ENCODE assay signal across 22 mouse cellular contexts in genomic region chr14:108748730-108749129, GRCm38 (mm10).
A peak's percentile ranks its signal among the peaks of the same experiment; 100 is the strongest.
DNase-seq lines count a peak whose midpoint lies in the region; ATAC-seq and TF ChIP-seq lines count a peak whose summit lies in the region.
"Had no signal": no experiment of that assay in that cellular context is flagged by ENCODE, and none has a peak within 500 bp of the region (broad histone marks: within the 10 kb centered on the region; RNA-seq: fewer than 3 reads in every experiment).

No protein-coding gene starts in this region.

- DNase-seq in heart, embryonic 10.5 days (ENCODE audit: low spot score): no peak
- no peak for DNase-seq in heart, adult 9 months (ENCODE audit: low spot score in 2 of 2)
- DNase-seq in heart, postnatal 0 days (ENCODE audit: low spot score): peak; percentile 8
- DNase-seq: adrenal gland, adult 2 months; adrenal gland, adult 8-10 months; adrenal gland, postnatal 10 days; adrenal gland, postnatal 14 days; adrenal gland, postnatal 25 days; adrenal gland, postnatal 36 days; B cell, adult 2 months; cerebellum, adult 11 months; cerebellum, adult 11-12 months had no signal

- H3K4me2 ChIP-seq in heart, embryonic 14.5 days (ENCODE audit: low read length): no peak overlapping the region
- H3K4me2 ChIP-seq in heart, embryonic 15.5 days: no peak overlapping the region
- no peak overlapping the region for H3K4me2 ChIP-seq in heart, embryonic 11.5 days
- no peak overlapping the region for H3K4me2 ChIP-seq in heart, embryonic 16.5 days (ENCODE audit: low read depth, low read length)
- no peak overlapping the region for H3K4me2 ChIP-seq in heart, postnatal 0 days (ENCODE audit: low read depth, low read length)
- H3K4me2 ChIP-seq in heart, embryonic 12.5 days: no peak overlapping the region

- TF ChIP-seq EP300 in heart, postnatal 0 days (IDR thresholded peaks at IDR 0.05; ENCODE audit: low read depth): no peak

- TF ChIP-seq CTCF in heart, postnatal 0 days (IDR thresholded peaks at IDR 0.05; ENCODE audit: low read depth): no peak

- no peaks in the 10 kb centered on the region for H3K4me1 ChIP-seq in heart, embryonic 14.5 days (ENCODE audit: control insufficient read depth in 2 of 2, insufficient read depth in 2 of 2, low read length in 2 of 2)
- no peaks in the 10 kb centered on the region for H3K4me1 ChIP-seq in heart, embryonic 10.5 days
- H3K4me1 ChIP-seq in heart, embryonic 15.5 days (replicated peaks): 0 out of 2 replicates have a peak, but pooled peaks cover 2% of the 10 kb centered on the region
- no peaks in the 10 kb centered on the region for H3K4me1 ChIP-seq in heart, embryonic 11.5 days (ENCODE audit: control insufficient read depth, insufficient read depth, low read length)
- 0 out of 2 replicates have a peak, but pooled peaks cover 2% of the 10 kb centered on the region for H3K4me1 ChIP-seq in heart, embryonic 16.5 days (ENCODE audit: control insufficient read depth, insufficient read depth, low read length)
- 0 out of 2 replicates have a peak, but pooled peaks cover 9% of the 10 kb centered on the region for H3K4me1 ChIP-seq in heart, postnatal 0 days (ENCODE audit: control insufficient read depth, insufficient read depth)
- H3K4me1 ChIP-seq in heart, embryonic 12.5 days (replicated peaks): no peaks in the 10 kb centered on the region

- no peak overlapping the region for H3K9ac ChIP-seq in heart, embryonic 14.5 days (ENCODE audit: low read length)
- no peak overlapping the region for H3K9ac ChIP-seq in heart, embryonic 15.5 days
- H3K9ac ChIP-seq in heart, embryonic 11.5 days (ENCODE audit: low read depth, low read length): no peak overlapping the region
- H3K9ac ChIP-seq in heart, embryonic 16.5 days (ENCODE audit: low read length): no peak overlapping the region
- no peak overlapping the region for H3K9ac ChIP-seq in heart, postnatal 0 days (replicated peaks; ENCODE audit: low read depth, low read length)
- H3K9ac ChIP-seq in heart, embryonic 12.5 days: no peak overlapping the region

- peak overlapping the region; percentile 47 to 49; a peak in 2 of 4 replicates for H3K27ac ChIP-seq in heart, embryonic 14.5 days (replicated peaks in 1 of 2; ENCODE audit: control insufficient read depth in 1 of 2, insufficient read depth in 1 of 2, low read depth in 2 of 2, low read length in 2 of 2)
- H3K27ac ChIP-seq in heart, embryonic 10.5 days: no peak overlapping the region
- peak overlapping the region; percentile 44; the same call in 1 of the 2 replicates for H3K27ac ChIP-seq in heart, embryonic 15.5 days
- H3K27ac ChIP-seq in heart, embryonic 11.5 days (ENCODE audit: low read depth, low read length): no peak overlapping the region
- peak overlapping the region; percentile 55; the same call in 1 of the 2 replicates for H3K27ac ChIP-seq in heart, embryonic 16.5 days (ENCODE audit: low read length)
- H3K27ac ChIP-seq in heart, postnatal 0 days (ENCODE audit: low read depth): no peak overlapping the region
- H3K27ac ChIP-seq in heart, embryonic 12.5 days (ENCODE audit: poor library complexity, severe bottlenecking): no peak overlapping the region

- ATAC-seq in heart, embryonic 14.5 days (ENCODE audit: insufficient number of reproducible peaks, insufficient read depth, low FRiP score, low read depth): no peak
- ATAC-seq in heart, embryonic 15.5 days (replicated peaks; ENCODE audit: insufficient number of reproducible peaks, insufficient read depth, low FRiP score, low read depth): peak; percentile 60; the same call in 1 of the 2 replicates
- no peak for ATAC-seq in heart, embryonic 11.5 days (replicated peaks; ENCODE audit: insufficient number of reproducible peaks, low FRiP score, low TSS enrichment)
- peak; percentile 82 for ATAC-seq in heart, embryonic 16.5 days (replicated peaks; ENCODE audit: extremely low read depth, insufficient read depth, low FRiP score)
- ATAC-seq in heart, postnatal 0 days (ENCODE audit: insufficient read depth, low read depth): no peak
- ATAC-seq in heart, embryonic 12.5 days (ENCODE audit: insufficient number of reproducible peaks, low FRiP score): no peak
- ATAC-seq: activated CD4-positive, CD25-positive, alpha-beta regulatory T cell, adult 4 months; CD4-positive, CD25-positive, alpha-beta regulatory T cell, adult 4 months; Patski had no signal

- no peaks in the 10 kb centered on the region for H3K9me3 ChIP-seq in heart, embryonic 14.5 days (ENCODE audit: control insufficient read depth, low read length)
- no peaks in the 10 kb centered on the region for H3K9me3 ChIP-seq in heart, embryonic 10.5 days
- H3K9me3 ChIP-seq in heart, embryonic 15.5 days (replicated peaks): no peaks in the 10 kb centered on the region
- no peaks in the 10 kb centered on the region for H3K9me3 ChIP-seq in heart, embryonic 11.5 days (replicated peaks; ENCODE audit: control insufficient read depth, low read length)
- no peaks in the 10 kb centered on the region for H3K9me3 ChIP-seq in heart, embryonic 16.5 days (replicated peaks; ENCODE audit: control insufficient read depth, low read length)
- H3K9me3 ChIP-seq in heart, postnatal 0 days (replicated peaks; ENCODE audit: control insufficient read depth, low read length): no peaks in the 10 kb centered on the region
- no peaks in the 10 kb centered on the region for H3K9me3 ChIP-seq in heart, embryonic 12.5 days (replicated peaks)

- no peak overlapping the region for H3K4me3 ChIP-seq in heart, embryonic 14.5 days (ENCODE audit: control insufficient read depth in 1 of 2, insufficient read depth in 1 of 2, low read depth in 1 of 2, low read length in 2 of 2)
- no peak overlapping the region for H3K4me3 ChIP-seq in heart, embryonic 10.5 days
- no peak overlapping the region for H3K4me3 ChIP-seq in heart, embryonic 15.5 days
- H3K4me3 ChIP-seq in heart, embryonic 11.5 days (ENCODE audit: low read depth, low read length): no peak overlapping the region
- H3K4me3 ChIP-seq in heart, embryonic 16.5 days (ENCODE audit: low read length): no peak overlapping the region
- no peak overlapping the region for H3K4me3 ChIP-seq in heart, postnatal 0 days (ENCODE audit: low read depth, low read length)
- no peak overlapping the region for H3K4me3 ChIP-seq in heart, embryonic 12.5 days

- no peaks in the 10 kb centered on the region for H3K36me3 ChIP-seq in heart, embryonic 14.5 days (ENCODE audit: control insufficient read depth, insufficient read depth, low read length)
- H3K36me3 ChIP-seq in heart, embryonic 10.5 days: no peaks in the 10 kb centered on the region
- no peaks in the 10 kb centered on the region for H3K36me3 ChIP-seq in heart, embryonic 15.5 days
- H3K36me3 ChIP-seq in heart, embryonic 11.5 days (ENCODE audit: control insufficient read depth, insufficient read depth, low read length): no peaks in the 10 kb centered on the region
- no peaks in the 10 kb centered on the region for H3K36me3 ChIP-seq in heart, embryonic 16.5 days (ENCODE audit: control insufficient read depth, insufficient read depth)
- H3K36me3 ChIP-seq in heart, postnatal 0 days (replicated peaks; ENCODE audit: control insufficient read depth, insufficient read depth, low read length): no peaks in the 10 kb centered on the region
- no peaks in the 10 kb centered on the region for H3K36me3 ChIP-seq in heart, embryonic 12.5 days
- H3K36me3 ChIP-seq: G1E had no signal

- H3K27me3 ChIP-seq in heart, embryonic 14.5 days (ENCODE audit: control insufficient read depth, insufficient read depth, low read length): no peaks in the 10 kb centered on the region
- no peaks in the 10 kb centered on the region for H3K27me3 ChIP-seq in heart, embryonic 10.5 days (ENCODE audit: insufficient read depth, poor library complexity, severe bottlenecking)
- no peaks in the 10 kb centered on the region for H3K27me3 ChIP-seq in heart, embryonic 15.5 days
- H3K27me3 ChIP-seq in heart, embryonic 11.5 days (ENCODE audit: control insufficient read depth, insufficient read depth, low read length): no peaks in the 10 kb centered on the region
- no peaks in the 10 kb centered on the region for H3K27me3 ChIP-seq in heart, embryonic 16.5 days (ENCODE audit: control insufficient read depth, insufficient read depth, low read length)
- H3K27me3 ChIP-seq in heart, postnatal 0 days (ENCODE audit: control insufficient read depth, insufficient read depth, low read length): no peaks in the 10 kb centered on the region
- H3K27me3 ChIP-seq in heart, embryonic 12.5 days (replicated peaks): no peaks in the 10 kb centered on the region
- H3K27me3 ChIP-seq: CH12.LX, Patski had no signal

Comparison
In these comparisons a context has a peak if more than half of its experiments do, and no peak if none do; other contexts are left out.
1. ATAC-seq: peak in heart, embryonic 15.5 days (single experiment) and heart, embryonic 16.5 days (single experiment); none in heart, embryonic 14.5 days (single experiment), heart, embryonic 11.5 days (single experiment), heart, postnatal 0 days (single experiment) and heart, embryonic 12.5 days (single experiment).
2. H3K27ac ChIP-seq: peak in heart, embryonic 14.5 days (2 of 2), heart, embryonic 15.5 days (single experiment) and heart, embryonic 16.5 days (single experiment); none in heart, embryonic 10.5 days (single experiment), heart, embryonic 11.5 days (single experiment), heart, postnatal 0 days (single experiment) and heart, embryonic 12.5 days (single experiment).